10 mouse cellular contexts compared by ENCODE assay signal in genomic region chr15:80680347-80681030, GRCm38 (mm10). TPM values are rescaled to one million over a fixed set of nuclear protein-coding genes. Genes with fewer than 3 reads are reported as not detected.
A peak's percentile ranks its signal among the peaks of the same experiment; 100 is the strongest.
DNase-seq lines count a peak whose midpoint lies in the region; ATAC-seq and TF ChIP-seq lines count a peak whose summit lies in the region.
"Had no signal": no experiment of that assay in that cellular context is flagged by ENCODE, and none has a peak within 500 bp of the region (broad histone marks: within the 10 kb centered on the region; RNA-seq: fewer than 3 reads in every experiment).

No protein-coding gene starts in this region.

- DNase-seq in heart, adult 11 months = no peak
- DNase-seq in urinary bladder, postnatal 25 days (ENCODE audit: low spot score) = peak; percentile 38
- no peak for DNase-seq in urinary bladder, postnatal 4 days (ENCODE audit: low spot score in 2 of 2)
- DNase-seq in liver, postnatal 0 days = peak; percentile 41
- DNase-seq in cerebellum, postnatal 25 days = no peak
- no peak for DNase-seq in thymus, postnatal 4 days
- no peak for DNase-seq in layer of hippocampus, adult 9-11 months

- no peak overlapping the region for H3K4me3 ChIP-seq in heart, embryonic 12.5 days
- H3K4me3 ChIP-seq in liver, postnatal 0 days (ENCODE audit: low read depth, low read length) = no peak overlapping the region
- H3K4me3 ChIP-seq: hindbrain, embryonic 12.5 days had no signal

- H3K27me3 ChIP-seq in heart, embryonic 12.5 days (replicated peaks) = peaks cover 29% of the 10 kb centered on the region
- H3K27me3 ChIP-seq in liver, postnatal 0 days (ENCODE audit: insufficient read depth, low read length) = no peaks in the 10 kb centered on the region

- TF ChIP-seq EP300 in liver, postnatal 0 days (IDR thresholded peaks at IDR 0.05; ENCODE audit: low read depth) = no peak

- H3K9me3 ChIP-seq in heart, embryonic 12.5 days (replicated peaks) = no peaks in the 10 kb centered on the region
- no peaks in the 10 kb centered on the region for H3K9me3 ChIP-seq in liver, postnatal 0 days (ENCODE audit: low read length)
- H3K9me3 ChIP-seq: hindbrain, embryonic 12.5 days had no signal

- 29% methylated on average over 7 of the region's 7 CpGs for WGBS in heart, embryonic 12.5 days
- 44% methylated on average over 7 of the region's 7 CpGs for WGBS in liver, postnatal 0 days (ENCODE audit: insufficient replicate concordance)

- no peak for TF ChIP-seq CTCF in liver, postnatal 0 days (IDR thresholded peaks at IDR 0.05; ENCODE audit: low read depth)

- H3K36me3 ChIP-seq in heart, embryonic 12.5 days = no peaks in the 10 kb centered on the region
- no peaks in the 10 kb centered on the region for H3K36me3 ChIP-seq in liver, postnatal 0 days (replicated peaks; ENCODE audit: insufficient read depth, low read length)
- H3K36me3 ChIP-seq: hindbrain, embryonic 12.5 days had no signal

- ATAC-seq in heart, embryonic 12.5 days (ENCODE audit: insufficient number of reproducible peaks, low FRiP score) = peak; percentile 64
- peak; percentile 75 for ATAC-seq in liver, postnatal 0 days

- H3K27ac ChIP-seq in heart, embryonic 12.5 days (ENCODE audit: poor library complexity, severe bottlenecking) = peak overlapping the region; percentile 12; the same call in 1 of the 2 replicates
- H3K27ac ChIP-seq in liver, postnatal 0 days (ENCODE audit: low read depth) = peak overlapping the region; percentile 53
- H3K27ac ChIP-seq: liver, embryonic 14.5 days had no signal

- H3K9ac ChIP-seq in heart, embryonic 12.5 days = no peak overlapping the region
- no peak overlapping the region for H3K9ac ChIP-seq in liver, postnatal 0 days (replicated peaks)
- H3K9ac ChIP-seq: hindbrain, embryonic 12.5 days; liver, embryonic 14.5 days had no signal

- H3K4me2 ChIP-seq in heart, embryonic 12.5 days = no peak overlapping the region; the same call in 1 of the 2 replicates
- no peak overlapping the region for H3K4me2 ChIP-seq in liver, postnatal 0 days (ENCODE audit: low read depth, low read length)
- H3K4me2 ChIP-seq: hindbrain, embryonic 12.5 days had no signal

- peaks cover 48% of the 10 kb centered on the region for H3K4me1 ChIP-seq in heart, embryonic 12.5 days (replicated peaks)
- peaks cover 54% of the 10 kb centered on the region for H3K4me1 ChIP-seq in liver, postnatal 0 days (ENCODE audit: insufficient read depth)

RNA-seq across cellular contexts. Expression of gene Fam83f, which starts 8.8 kb away (rescaled TPM):
- polyA plus RNA-seq in heart, embryonic 12.5 days (2016; fragmentation: Nextera tagmentation; extraction: Ambion mirVana) = 0.08 and 0.20 TPM in 2 replicates
- 1.8 and 2.3 TPM in 2 replicates for polyA plus RNA-seq in liver, postnatal 0 days (2015; fragmentation: Nextera tagmentation; extraction: Ambion mirVana)

RNA-seq across cellular contexts. Expression of gene Tnrc6b, which starts 30.6 kb away (rescaled TPM):
- 36.8 and 38.5 TPM in 2 replicates for polyA plus RNA-seq in heart, embryonic 12.5 days (2016; fragmentation: Nextera tagmentation; extraction: Ambion mirVana)
- 6.3 and 9.6 TPM in 2 replicates for polyA plus RNA-seq in liver, postnatal 0 days (2015; fragmentation: Nextera tagmentation; extraction: Ambion mirVana)

Comparison
In these comparisons a context has a peak if more than half of its experiments do, and no peak if none do; other contexts are left out.
1. DNase-seq: peak in urinary bladder, postnatal 25 days (single experiment) and liver, postnatal 0 days (single experiment); none in heart, adult 11 months (single experiment), urinary bladder, postnatal 4 days (0 of 2), cerebellum, postnatal 25 days (0 of 2), thymus, postnatal 4 days (single experiment) and layer of hippocampus, adult 9-11 months (single experiment).